Mouse (Mus musculus): ENCODE measurements around the gene Fam3a. TPM values are rescaled to one million over a fixed set of nuclear protein-coding genes. Genes with fewer than 3 reads are reported as not detected.

Gene Fam3a
- polyA plus RNA-seq, 1 experiment from 2014 or later, result 31.6 TPM

Other genes with a start within 250 kb of the Fam3a start
- not detected in 2 replicates for gene Tex28, start 225.4 kb downstream of the Fam3a start, polyA plus RNA-seq (2015; fragmentation: Nextera tagmentation; extraction: Ambion mirVana)
- 0.14 TPM in 1 of 2 replicates, not detected in the other for gene Tktl1, start 216.0 kb downstream of the Fam3a start, polyA plus RNA-seq (2015; fragmentation: Nextera tagmentation; extraction: Ambion mirVana)
- gene Flna, start 143.5 kb downstream of the Fam3a start, polyA plus RNA-seq (2015; fragmentation: Nextera tagmentation; extraction: Ambion mirVana), result 102 and 128 TPM in 2 replicates
- 22.5 and 23.1 TPM in 2 replicates for gene Emd, start 138.6 kb downstream of the Fam3a start, polyA plus RNA-seq (2015; fragmentation: Nextera tagmentation; extraction: Ambion mirVana)
- 601 and 642 TPM in 2 replicates for gene Rpl10, start 122.5 kb downstream of the Fam3a start, polyA plus RNA-seq (2015; fragmentation: Nextera tagmentation; extraction: Ambion mirVana)
- gene Taz, start 111.4 kb downstream of the Fam3a start, polyA plus RNA-seq (2015; fragmentation: Nextera tagmentation; extraction: Ambion mirVana), result 80.6 and 88.4 TPM in 2 replicates
- 1.5 and 2.7 TPM in 2 replicates for gene Dnase1l1, start 110.9 kb downstream of the Fam3a start, polyA plus RNA-seq (2015; fragmentation: Nextera tagmentation; extraction: Ambion mirVana)
- gene Atp6ap1, start 96.2 kb downstream of the Fam3a start, polyA plus RNA-seq (2015; fragmentation: Nextera tagmentation; extraction: Ambion mirVana), result 125 and 138 TPM in 2 replicates
- gene Gdi1, start 88.3 kb downstream of the Fam3a start, polyA plus RNA-seq (2015; fragmentation: Nextera tagmentation; extraction: Ambion mirVana), result 731 and 768 TPM in 2 replicates
- gene Fam50a, start 80.2 kb downstream of the Fam3a start, polyA plus RNA-seq (2015; fragmentation: Nextera tagmentation; extraction: Ambion mirVana), result 66.2 and 70.3 TPM in 2 replicates
- 42.9 and 46.5 TPM in 2 replicates for gene Plxna3, start 64.2 kb downstream of the Fam3a start, polyA plus RNA-seq (2015; fragmentation: Nextera tagmentation; extraction: Ambion mirVana)
- gene Lage3, start 39.7 kb downstream of the Fam3a start, polyA plus RNA-seq (2015; fragmentation: Nextera tagmentation; extraction: Ambion mirVana), result 101 and 116 TPM in 2 replicates
- gene Ubl4a, start 20.1 kb downstream of the Fam3a start, polyA plus RNA-seq (2015; fragmentation: Nextera tagmentation; extraction: Ambion mirVana), result 67.8 and 79.5 TPM in 2 replicates
- gene Slc10a3, start 19.9 kb downstream of the Fam3a start, polyA plus RNA-seq (2015; fragmentation: Nextera tagmentation; extraction: Ambion mirVana), result 6.6 and 7.8 TPM in 2 replicates
- gene Ikbkg, start within 50 bp of the Fam3a start, polyA plus RNA-seq (2015; fragmentation: Nextera tagmentation; extraction: Ambion mirVana), result 18.3 and 20.6 TPM in 2 replicates
- gene G6pdx, start 35.9 kb upstream of the Fam3a start, polyA plus RNA-seq (2015; fragmentation: Nextera tagmentation; extraction: Ambion mirVana), result 53.6 and 56.3 TPM in 2 replicates
- gene Gm6880, start 88.1 kb upstream of the Fam3a start, polyA plus RNA-seq (2015; fragmentation: Nextera tagmentation; extraction: Ambion mirVana), result not detected in 2 replicates
- gene Olfr1326-ps1, start 181.6 kb upstream of the Fam3a start, polyA plus RNA-seq (2015; fragmentation: Nextera tagmentation; extraction: Ambion mirVana), result not detected in 2 replicates
- not detected in 2 replicates for gene Olfr1325, start 199.4 kb upstream of the Fam3a start, polyA plus RNA-seq (2015; fragmentation: Nextera tagmentation; extraction: Ambion mirVana)